Mouse (Mus musculus): Measurements from ENCODE around the gene Rbks.

DNA sequence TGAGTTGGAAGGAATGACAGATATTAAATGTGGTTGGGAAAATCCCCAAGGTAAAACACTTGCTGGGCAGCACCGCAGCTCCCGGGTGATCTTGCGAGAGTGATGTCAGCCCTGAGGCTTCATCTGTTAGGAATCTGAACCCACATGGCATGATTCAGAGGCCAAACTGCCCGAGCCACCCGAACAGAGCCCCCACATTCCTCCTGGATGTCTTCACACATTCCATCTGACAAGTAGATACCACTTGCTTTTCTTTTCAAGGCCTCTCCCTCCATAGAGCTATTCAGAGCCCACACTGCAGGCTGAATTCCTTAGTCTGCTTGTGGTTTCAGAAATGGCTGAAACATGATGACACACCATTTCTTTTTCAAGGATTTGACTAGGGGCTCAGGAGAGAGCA is 67.4 kb downstream of the Rbks start:
- TF ChIP-seq CTCF (IDR thresholded peaks at IDR 0.05) (no peak), EP300 (IDR thresholded peaks at IDR 0.05; ENCODE audit: insufficient read depth, low read depth, low read length) (no peak), POLR2A (IDR thresholded peaks at IDR 0.05; ENCODE audit: insufficient read depth, low read depth, low read length) (no peak)

All from heart, adult 2 months (tissue).